Mouse (Mus musculus): ENCODE measurements around the gene Tmed3.

The Tmed3 gene

GRCm38 (mm10) chr9:89704265-89705196 lies at the start of gene Tmed3:
Gene Tmed3 (minus strand): TSS chr9:89705068.
- peak; percentile 88 for DNase-seq (ENCODE audit: low spot score)

GRCm38 (mm10) chr9:89740041-89740440 lies 35.2 kb upstream of the Tmed3 start:
- no peak for DNase-seq (ENCODE audit: low spot score)

DNA sequence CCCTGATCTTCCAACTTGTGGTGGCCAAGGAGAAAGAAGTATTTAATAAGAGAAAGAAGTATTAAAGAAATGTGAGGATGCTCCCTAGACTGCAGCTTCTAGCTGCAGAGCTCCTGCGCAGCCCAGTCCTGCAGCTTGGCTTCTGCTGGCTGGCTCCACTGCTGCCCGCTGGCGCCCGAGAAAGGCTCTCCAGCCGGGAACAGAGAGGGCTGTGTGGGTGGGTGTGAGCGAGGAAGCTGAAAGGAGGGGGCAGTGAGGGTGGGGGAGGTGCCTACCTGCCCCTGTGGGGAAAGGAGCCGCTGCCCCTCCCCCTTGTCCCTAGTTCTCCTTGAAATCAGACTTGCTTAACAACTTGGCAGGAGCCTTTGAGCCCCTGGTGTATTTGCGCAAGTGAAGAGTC lies 33.4 kb upstream of the Tmed3 start, which contains the start of gene Ankrd34c:
Gene Ankrd34c, minus strand, starts transcription at position 181 of the 400 bp plus-strand sequence.
- DNase-seq (ENCODE audit: low spot score), result no peak

DNA sequence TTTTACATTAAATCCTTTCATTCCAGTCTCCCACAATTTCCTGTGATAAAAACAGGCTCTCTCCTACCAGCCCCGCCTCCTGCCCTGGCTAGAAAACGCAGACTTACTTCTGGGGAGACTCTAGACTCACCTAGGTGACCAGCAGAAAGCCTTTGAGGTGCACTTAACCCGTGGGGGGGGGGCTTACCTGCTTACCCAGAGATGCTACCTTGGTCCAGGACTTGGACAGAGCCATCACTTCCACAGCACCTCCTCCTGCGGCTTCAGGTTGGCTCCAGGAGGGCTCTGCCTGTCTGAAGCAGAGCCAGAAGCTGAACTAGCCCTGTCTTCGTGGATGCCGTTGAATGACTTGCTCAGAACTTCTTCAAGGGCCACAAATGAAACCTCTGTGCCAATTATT lies 33.0 kb upstream of the Tmed3 start:
- no peak for DNase-seq (ENCODE audit: low spot score)

GRCm38 (mm10) chr9:89736932-89737705 lies 32.3 kb upstream of the Tmed3 start:
- no peak for DNase-seq (ENCODE audit: low spot score)

DNA sequence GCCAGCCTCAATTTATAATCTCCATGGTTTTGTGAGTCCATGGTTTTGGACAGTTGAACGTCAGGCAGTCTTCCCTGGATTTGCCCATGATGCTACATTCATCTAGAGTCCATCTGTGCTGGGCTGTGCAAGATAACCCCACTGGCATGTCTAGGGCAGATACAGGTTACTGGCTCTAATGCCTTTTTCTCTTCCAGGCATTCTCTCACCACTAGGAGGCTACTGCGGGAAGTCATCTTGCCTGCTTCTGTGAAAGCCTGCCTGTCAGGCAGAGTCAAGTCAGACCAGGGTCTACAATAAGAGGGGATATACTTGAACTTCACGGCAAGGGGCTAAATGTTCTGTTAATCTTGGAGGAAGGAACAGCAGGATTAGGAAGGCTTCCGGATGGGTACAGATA lies 2.0 kb upstream of the Tmed3 start:
- peak; percentile 17 for DNase-seq (ENCODE audit: low spot score)

DNA sequence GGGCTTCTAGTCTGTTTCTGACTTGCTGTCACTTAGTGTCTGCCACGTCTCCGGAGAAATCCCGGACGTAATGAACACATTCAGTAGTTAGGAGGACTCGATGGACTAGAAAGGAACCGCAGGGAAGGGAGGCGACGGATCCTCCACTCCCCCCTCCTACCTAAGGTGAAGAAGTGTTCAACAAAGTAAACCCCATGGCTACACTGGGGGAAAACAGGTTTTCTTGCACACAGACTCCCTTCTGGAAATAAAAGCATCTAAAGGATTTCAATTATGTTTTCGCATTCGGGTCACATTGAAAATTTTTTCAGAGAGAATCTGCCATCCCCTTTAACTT lies 297 bp upstream of the Tmed3 start:
- no peak for DNase-seq (ENCODE audit: low spot score)

- no peak for DNase-seq (ENCODE audit: low spot score)
Measured at GRCm38 (mm10) chr9:89700910-89701457, 3.9 kb downstream of the Tmed3 start.

GRCm38 (mm10) chr9:89695143-89695542 lies 9.7 kb downstream of the Tmed3 start:
- DNase-seq (ENCODE audit: low spot score), result no peak

GRCm38 (mm10) chr9:89693670-89694069 lies 11.2 kb downstream of the Tmed3 start:
- no peak for DNase-seq (ENCODE audit: low spot score)

GRCm38 (mm10) chr9:89689179-89689578 lies 15.7 kb downstream of the Tmed3 start:
- DNase-seq (ENCODE audit: low spot score), result no peak

DNA sequence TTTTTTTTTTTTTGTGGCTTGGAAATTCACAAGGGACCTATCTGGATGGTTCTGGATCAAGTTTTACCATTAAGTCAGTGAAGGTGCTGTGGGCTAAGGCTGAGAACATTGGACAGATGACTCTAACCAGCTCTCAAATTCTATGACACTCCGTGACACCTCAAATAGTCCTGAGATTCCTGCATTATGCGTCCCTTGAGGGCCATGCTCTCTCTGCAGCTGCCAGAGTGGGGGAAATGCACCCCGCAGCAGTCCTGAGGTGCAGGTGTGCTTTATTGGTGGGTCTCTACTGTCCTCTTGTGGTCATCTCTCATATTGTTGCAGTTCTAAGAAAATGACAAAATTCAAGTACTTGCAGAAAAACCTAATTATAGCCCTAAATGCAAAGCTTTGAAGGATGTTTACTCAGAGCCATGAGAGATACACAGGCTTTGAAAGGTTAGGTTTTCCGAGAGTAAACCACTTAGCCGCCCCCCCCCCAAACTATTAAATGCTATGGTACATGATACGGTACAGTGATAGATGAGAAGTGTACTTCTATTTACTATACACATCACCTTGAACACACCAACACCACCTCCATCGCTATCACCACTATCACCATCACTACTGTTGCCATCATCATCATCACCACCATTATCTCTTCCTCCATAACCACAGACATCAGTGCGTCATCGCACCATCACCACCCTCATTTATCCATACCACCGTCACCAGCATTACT lies 17.2 kb downstream of the Tmed3 start:
- DNase-seq (ENCODE audit: low spot score), result no peak

DNA sequence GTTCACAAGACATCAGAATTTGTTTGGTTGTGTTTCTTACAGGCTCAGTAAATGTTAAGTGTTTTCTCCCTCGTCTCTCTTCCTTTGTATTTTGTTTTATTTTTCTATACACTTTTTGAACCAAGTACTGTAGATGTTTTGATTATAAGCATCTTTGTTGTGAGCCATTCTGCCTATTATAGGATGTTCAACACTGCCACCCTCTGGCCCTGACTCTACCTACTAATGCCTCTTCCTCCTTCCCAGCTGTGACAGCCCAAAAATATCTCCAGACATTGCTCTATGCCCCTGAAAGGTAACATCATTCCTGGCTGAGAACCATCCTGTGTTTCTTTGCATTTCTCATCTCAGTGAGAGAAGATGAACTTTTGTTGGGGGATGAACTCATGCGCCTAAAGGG lies 18.6 kb downstream of the Tmed3 start:
- DNase-seq (ENCODE audit: low spot score), result no peak

- DNase-seq (ENCODE audit: low spot score), result peak; percentile 54
Measured at GRCm38 (mm10) chr9:89678974-89679373, 25.9 kb downstream of the Tmed3 start.

DNA sequence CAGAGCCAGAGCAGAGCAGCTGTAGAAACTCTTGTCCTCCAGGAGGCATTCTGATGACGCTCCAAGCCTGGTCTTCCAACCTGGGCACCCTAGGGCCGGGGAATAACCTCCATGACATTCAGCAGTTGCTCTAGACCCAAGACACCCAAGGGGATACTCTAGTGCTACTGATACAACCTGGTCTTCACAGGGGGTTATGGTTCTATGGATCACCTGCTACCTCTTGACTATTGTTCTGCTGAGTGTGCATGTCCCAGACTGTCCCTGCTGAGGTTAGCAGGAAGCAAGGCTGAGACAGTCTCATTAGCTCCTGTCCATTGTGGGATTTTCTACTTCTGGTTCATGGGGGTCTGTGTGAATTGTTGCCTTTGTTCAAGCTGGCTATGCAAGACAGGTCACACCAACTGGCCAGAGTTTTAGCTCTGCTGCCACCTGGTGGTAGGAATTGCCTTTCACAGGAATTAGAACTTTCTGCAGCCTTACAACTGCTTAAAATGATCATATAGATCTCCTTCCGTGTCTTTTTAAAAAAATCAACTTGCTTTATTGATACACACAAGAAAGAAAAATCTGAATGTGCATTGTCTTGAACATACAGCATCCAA lies 30.8 kb downstream of the Tmed3 start:
- DNase-seq (ENCODE audit: low spot score), result peak; percentile 81

- no peak for DNase-seq (ENCODE audit: low spot score)
Measured at GRCm38 (mm10) chr9:89673402-89673801, 31.5 kb downstream of the Tmed3 start.

GRCm38 (mm10) chr9:89669878-89670277 lies 35.0 kb downstream of the Tmed3 start:
- DNase-seq (ENCODE audit: low spot score), result peak; percentile 20

DNA sequence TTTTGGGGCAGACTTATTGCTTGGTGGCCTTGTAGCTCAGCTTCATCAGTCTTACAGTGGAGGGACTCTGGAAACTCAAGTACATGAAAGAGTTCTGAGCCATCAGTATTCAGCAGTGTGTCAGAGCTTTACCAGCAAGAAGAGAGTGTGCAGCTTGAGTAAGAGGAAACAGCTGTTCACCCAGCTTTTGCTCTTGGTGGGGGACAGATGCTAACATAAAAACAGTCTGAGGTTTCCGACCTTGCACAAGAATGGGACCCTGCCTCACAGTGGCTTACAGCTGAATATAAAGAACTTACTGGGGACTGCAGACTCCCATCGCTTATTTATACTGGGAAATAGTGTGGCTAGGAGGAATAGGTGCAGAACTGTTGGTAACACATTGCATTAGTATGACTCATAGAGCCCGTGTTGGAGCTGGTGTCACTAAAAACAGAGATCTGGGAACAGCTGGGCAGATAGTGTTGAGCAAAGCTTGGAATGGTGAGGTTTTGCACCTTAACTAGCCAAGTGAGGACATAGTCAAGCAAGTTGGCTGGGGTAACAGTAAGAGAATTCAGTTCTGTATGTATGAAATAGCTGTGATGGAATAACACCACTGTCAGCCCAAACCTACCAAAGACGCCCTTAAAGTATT lies 37.4 kb downstream of the Tmed3 start:
- DNase-seq (ENCODE audit: low spot score), result no peak

DNA sequence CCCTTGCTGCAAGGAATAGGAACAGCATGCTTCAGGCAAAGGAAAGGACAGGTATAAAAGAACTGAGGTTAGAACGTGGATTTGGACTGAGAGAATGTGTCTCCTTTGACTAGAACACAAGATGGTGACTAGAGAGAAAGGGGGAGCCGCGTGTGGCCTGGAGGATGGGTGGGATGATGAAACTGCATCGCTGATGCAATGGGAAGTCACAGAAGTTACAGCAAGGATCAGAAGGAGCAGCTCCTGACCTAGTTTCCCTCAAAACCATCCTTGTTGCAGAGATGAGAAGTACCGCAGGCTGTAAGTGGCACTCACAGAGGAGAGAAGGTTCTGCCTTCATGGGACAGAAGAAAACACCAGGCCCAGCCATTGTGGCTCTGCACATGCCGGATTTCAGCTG lies 54.0 kb downstream of the Tmed3 start:
- DNase-seq (ENCODE audit: low spot score), result no peak
